In genomic region chr17:47888641-47889040, GRCm38 (mm10) we compare ENCODE assay signal across 14 mouse cellular contexts. TPM values are rescaled to one million over a fixed set of nuclear protein-coding genes. Genes with fewer than 3 reads are reported as not detected.
DNase-seq lines count a peak whose midpoint lies in the region; ATAC-seq and TF ChIP-seq lines count a peak whose summit lies in the region.
"Had no signal": no experiment of that assay in that cellular context is flagged by ENCODE, and none has a peak within 500 bp of the region (broad histone marks: within the 10 kb centered on the region; RNA-seq: fewer than 3 reads in every experiment).

No protein-coding gene starts in this region.

- DNase-seq in hindbrain, embryonic 11.5 days (ENCODE audit: low spot score) = no peak
- no peak for DNase-seq in gastrocnemius, postnatal 14 days
- no peak for DNase-seq in T-cell, adult 2 months (ENCODE audit: low spot score)
- DNase-seq in kidney, postnatal 4 days = no peak
- DNase-seq: cerebellum, adult 9-10 months; kidney, postnatal 10 days; right cerebral cortex, postnatal 4 days had no signal

- peaks cover 12% of the 10 kb centered on the region; the same call in 1 of the 2 replicates for H3K36me3 ChIP-seq in hindbrain, embryonic 12.5 days
- no peaks in the 10 kb centered on the region; the same call in 1 of the 2 replicates for H3K36me3 ChIP-seq in hindbrain, embryonic 11.5 days (ENCODE audit: control insufficient read depth, insufficient read depth, low read length)
- H3K36me3 ChIP-seq in ES-Bruce4 (ENCODE audit: control insufficient read depth, insufficient read depth, low read length, poor library complexity, severe bottlenecking) = peaks cover 6% of the 10 kb centered on the region; the same call in 1 of the 2 replicates
- H3K36me3 ChIP-seq in embryonic facial prominence, embryonic 15.5 days = peaks cover under 1% of the 10 kb centered on the region; the same call in 1 of the 2 replicates
- H3K36me3 ChIP-seq in intestine, postnatal 0 days (ENCODE audit: control insufficient read depth, insufficient read depth) = peaks cover 21% of the 10 kb centered on the region

- no peaks in the 10 kb centered on the region for H3K9me3 ChIP-seq in hindbrain, embryonic 12.5 days (replicated peaks)
- no peaks in the 10 kb centered on the region for H3K9me3 ChIP-seq in hindbrain, embryonic 11.5 days (ENCODE audit: control insufficient read depth, low read length)
- no peaks in the 10 kb centered on the region for H3K9me3 ChIP-seq in ES-Bruce4 (replicated peaks; ENCODE audit: control insufficient read depth, insufficient read depth, low read length, poor library complexity, severe bottlenecking)
- H3K9me3 ChIP-seq in embryonic facial prominence, embryonic 15.5 days (replicated peaks) = no peaks in the 10 kb centered on the region
- H3K9me3 ChIP-seq in intestine, postnatal 0 days (ENCODE audit: control insufficient read depth) = no peaks in the 10 kb centered on the region
- H3K9me3 ChIP-seq: heart, embryonic 13.5 days; limb, embryonic 15.5 days; megakaryocyte, embryonic 14.5 days had no signal

- ATAC-seq in hindbrain, embryonic 12.5 days (ENCODE audit: low FRiP score) = no peak
- ATAC-seq in hindbrain, embryonic 11.5 days (ENCODE audit: low FRiP score) = no peak
- ATAC-seq in embryonic facial prominence, embryonic 15.5 days (ENCODE audit: insufficient number of reproducible peaks, low FRiP score, low TSS enrichment, low read depth) = no peak
- ATAC-seq in intestine, postnatal 0 days = no peak

- TF ChIP-seq EP300 in ES-Bruce4 (IDR thresholded peaks at IDR 0.05; ENCODE audit: insufficient read depth, low read depth, low read length) = no peak

- H3K27me3 ChIP-seq in hindbrain, embryonic 12.5 days = no peaks in the 10 kb centered on the region
- H3K27me3 ChIP-seq in hindbrain, embryonic 11.5 days (ENCODE audit: control insufficient read depth, insufficient read depth, low read length) = no peaks in the 10 kb centered on the region
- H3K27me3 ChIP-seq in ES-Bruce4 (ENCODE audit: control insufficient read depth, insufficient read depth, low read length, poor library complexity, severe bottlenecking) = no peaks in the 10 kb centered on the region
- no peaks in the 10 kb centered on the region for H3K27me3 ChIP-seq in embryonic facial prominence, embryonic 15.5 days
- H3K27me3 ChIP-seq in intestine, postnatal 0 days (replicated peaks; ENCODE audit: control insufficient read depth, insufficient read depth, low read length) = no peaks in the 10 kb centered on the region
- H3K27me3 ChIP-seq: heart, embryonic 13.5 days; limb, embryonic 15.5 days; megakaryocyte, embryonic 14.5 days had no signal

- H3K4me2 ChIP-seq in hindbrain, embryonic 12.5 days (replicated peaks) = no peak overlapping the region
- H3K4me2 ChIP-seq in hindbrain, embryonic 11.5 days (replicated peaks; ENCODE audit: low read depth, low read length) = no peak overlapping the region
- H3K4me2 ChIP-seq in embryonic facial prominence, embryonic 15.5 days (replicated peaks) = no peak overlapping the region
- H3K4me2 ChIP-seq in intestine, postnatal 0 days (replicated peaks; ENCODE audit: low read depth) = no peak overlapping the region
- H3K4me2 ChIP-seq: limb, embryonic 15.5 days had no signal

- H3K9ac ChIP-seq in hindbrain, embryonic 12.5 days = no peak overlapping the region; the same call in 1 of the 2 replicates
- H3K9ac ChIP-seq in hindbrain, embryonic 11.5 days (ENCODE audit: low read depth, low read length) = no peak overlapping the region
- H3K9ac ChIP-seq in ES-Bruce4 (ENCODE audit: low read depth, poor library complexity, severe bottlenecking) = no peak overlapping the region
- no peak overlapping the region for H3K9ac ChIP-seq in embryonic facial prominence, embryonic 15.5 days
- no peak overlapping the region for H3K9ac ChIP-seq in intestine, postnatal 0 days (ENCODE audit: low read depth, low read length)
- H3K9ac ChIP-seq: limb, embryonic 15.5 days had no signal

- 0 out of 2 replicates have a peak overlapping the region, but pooled peaks have one; percentile 31 for H3K27ac ChIP-seq in hindbrain, embryonic 12.5 days
- H3K27ac ChIP-seq in hindbrain, embryonic 11.5 days (ENCODE audit: low read depth, low read length) = no peak overlapping the region
- H3K27ac ChIP-seq in ES-Bruce4 (ENCODE audit: insufficient read depth, low read length) = peak overlapping the region; percentile 80
- peak overlapping the region; percentile 83; the same call in 1 of the 2 replicates for H3K27ac ChIP-seq in embryonic facial prominence, embryonic 15.5 days (replicated peaks)
- H3K27ac ChIP-seq in intestine, postnatal 0 days (ENCODE audit: low read depth, low read length) = peak overlapping the region; percentile 75; the same call in 1 of the 2 replicates

- no peak overlapping the region for H3K4me3 ChIP-seq in hindbrain, embryonic 12.5 days
- no peak overlapping the region for H3K4me3 ChIP-seq in hindbrain, embryonic 11.5 days (ENCODE audit: low read depth, low read length)
- no peak overlapping the region for H3K4me3 ChIP-seq in ES-Bruce4 (ENCODE audit: low read depth, low read length)
- no peak overlapping the region for H3K4me3 ChIP-seq in embryonic facial prominence, embryonic 15.5 days (replicated peaks)
- no peak overlapping the region for H3K4me3 ChIP-seq in intestine, postnatal 0 days (ENCODE audit: low read depth, low read length)
- H3K4me3 ChIP-seq: heart, embryonic 13.5 days; limb, embryonic 15.5 days; megakaryocyte, embryonic 14.5 days had no signal

- 73% methylated on average over 7 of the region's 7 CpGs for WGBS in hindbrain, embryonic 12.5 days
- 67% methylated on average over 7 of the region's 7 CpGs for WGBS in hindbrain, embryonic 11.5 days
- WGBS in embryonic facial prominence, embryonic 15.5 days = 65% methylated on average over 7 of the region's 7 CpGs
- WGBS in intestine, postnatal 0 days = 68% methylated on average over 7 of the region's 7 CpGs

- intact Hi-C loops in gastrocnemius, postnatal 14 days (cut with DNase I; ENCODE audit: low total_unique reads) = no loop called here

- no peak for TF ChIP-seq CTCF in ES-Bruce4 (IDR thresholded peaks at IDR 0.05; ENCODE audit: low read depth, low read length)
- TF ChIP-seq CTCF in intestine, postnatal 0 days (IDR thresholded peaks at IDR 0.05; ENCODE audit: low read depth) = no peak

- peaks cover 54% of the 10 kb centered on the region for H3K4me1 ChIP-seq in hindbrain, embryonic 12.5 days
- H3K4me1 ChIP-seq in hindbrain, embryonic 11.5 days (replicated peaks; ENCODE audit: control insufficient read depth, insufficient read depth, low read length) = peaks cover 15% of the 10 kb centered on the region
- H3K4me1 ChIP-seq in ES-Bruce4 (ENCODE audit: control insufficient read depth, insufficient read depth, low read length) = peaks cover 23% of the 10 kb centered on the region
- H3K4me1 ChIP-seq in embryonic facial prominence, embryonic 15.5 days = peaks cover 43% of the 10 kb centered on the region
- peaks cover 14% of the 10 kb centered on the region; the same call in 1 of the 2 replicates for H3K4me1 ChIP-seq in intestine, postnatal 0 days (replicated peaks; ENCODE audit: control insufficient read depth, insufficient read depth, low read length)

- no peak for TF ChIP-seq POLR2A in ES-Bruce4 (IDR thresholded peaks at IDR 0.05; ENCODE audit: insufficient read depth, low read length)

RNA-seq across cellular contexts. Expression of gene Foxp4, which starts 35.8 kb away (rescaled TPM):
- polyA plus RNA-seq in hindbrain, embryonic 12.5 days (2016; fragmentation: Nextera tagmentation; extraction: Ambion mirVana) = 40.6 and 41.7 TPM in 2 replicates
- 23.9 and 28.4 TPM in 2 replicates for polyA plus RNA-seq in hindbrain, embryonic 11.5 days (2014; fragmentation: Nextera tagmentation; extraction: Ambion mirVana)
- polyA plus RNA-seq in ES-Bruce4 (2011; ENCODE audit: insufficient read depth, insufficient read length, low read depth, missing spikeins) = 44.2 and 52.3 TPM in 2 replicates
- polyA plus RNA-seq in embryonic facial prominence, embryonic 15.5 days (2015; fragmentation: Nextera tagmentation; extraction: Ambion mirVana) = 17.0 and 19.3 TPM in 2 replicates
- polyA plus RNA-seq in intestine, postnatal 0 days (2015; fragmentation: Nextera tagmentation; extraction: Ambion mirVana) = 12.9 and 13.3 TPM in 2 replicates
- 1 to 10 TPM; 7.5 to 9.2 TPM for total RNA-seq in gastrocnemius, postnatal 14 days (2021)

RNA-seq across cellular contexts. Expression of gene Mdfi, which starts 54.1 kb away (rescaled TPM):
- polyA plus RNA-seq in hindbrain, embryonic 12.5 days (2016; fragmentation: Nextera tagmentation; extraction: Ambion mirVana) = 15.0 and 20.9 TPM in 2 replicates
- polyA plus RNA-seq in hindbrain, embryonic 11.5 days (2014; fragmentation: Nextera tagmentation; extraction: Ambion mirVana) = 39.0 and 40.5 TPM in 2 replicates
- polyA plus RNA-seq in ES-Bruce4 (2011; ENCODE audit: insufficient read depth, insufficient read length, low read depth, missing spikeins) = 22.3 and 27.9 TPM in 2 replicates
- polyA plus RNA-seq in embryonic facial prominence, embryonic 15.5 days (2015; fragmentation: Nextera tagmentation; extraction: Ambion mirVana) = 21.2 and 25.3 TPM in 2 replicates
- polyA plus RNA-seq in intestine, postnatal 0 days (2015; fragmentation: Nextera tagmentation; extraction: Ambion mirVana) = 1.7 and 2.1 TPM in 2 replicates
- 1 to 10 TPM; 2.4 to 3.5 TPM for total RNA-seq in gastrocnemius, postnatal 14 days (2021)
